Mouse (Mus musculus): Measurements from ENCODE around the gene Mdn1.

DNA sequence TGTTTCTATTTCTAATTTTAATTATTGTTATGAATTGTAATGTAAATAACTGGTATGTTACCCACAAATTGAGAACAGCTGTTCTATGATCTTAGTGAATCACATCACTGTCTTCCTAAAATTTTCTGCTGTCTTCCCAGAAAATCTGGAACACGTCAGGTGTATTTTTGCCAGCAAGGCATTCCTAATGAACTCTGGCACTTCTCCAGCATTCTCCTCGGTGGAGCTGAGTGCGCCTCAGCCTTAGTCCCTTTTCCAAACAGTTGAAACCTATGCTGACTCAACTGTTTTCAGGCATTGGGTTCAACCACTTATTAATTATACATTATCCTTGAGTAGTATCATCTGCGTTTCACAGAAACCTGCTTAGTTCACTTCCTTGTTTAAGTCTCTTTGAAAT lies 25.6 kb downstream of the Mdn1 start:
- TF ChIP-seq ZC3H11A (IDR thresholded peaks at IDR 0.05; ENCODE audit: borderline replicate concordance, low read depth, low read length): no peak
- TF ChIP-seq MAFK (IDR thresholded peaks at IDR 0.05; ENCODE audit: insufficient read depth, low read depth, low read length): no peak
- no peak for TF ChIP-seq HCFC1 (IDR thresholded peaks at IDR 0.05; ENCODE audit: borderline replicate concordance, insufficient read depth, low read length)
